Mouse (Mus musculus) MEL (cell line): ENCODE measurements at regions not wholly inside any gene's neighbourhood (a gene's known extent, or its start where the extent isn't known, plus 50 kb on each side); places are given as distances from the start of the nearest gene placed in this dataset.

Source experiments
- DNase-seq: peaks from one replicate; pipeline ENCODE4 v3.0.0; 2011; ENCODE audit warnings: low read depth, low spot score
- H3K27ac ChIP-seq: 2 replicates; pipeline ENCODE4 v1.5.1; 2012; ENCODE audit warnings: low read depth, mild to moderate bottlenecking, control low read depth, low read length, moderate library complexity; ENCODE audit not compliant: control insufficient read depth
- H3K27me3 ChIP-seq, 2 experiments: fragments of 150-350 bp in 1 of 2; sonication (generic) in 1 of 2; 2 replicates each; pipeline ENCODE4 v1.6.1; 2012; ENCODE audit warnings: low read length in 2 of 2, mild to moderate bottlenecking in 2 of 2, improper control_type of control experiment in 1 of 2, moderate library complexity in 1 of 2; ENCODE audit not compliant: insufficient read depth in 2 of 2, control insufficient read depth in 1 of 2
- H3K36me3 ChIP-seq, 2 experiments: 2 replicates each; pipeline ENCODE4 v1.6.1; 2012 to 2014; ENCODE audit warnings: low read length in 2 of 2, improper control_type of control experiment in 1 of 2, inconsistent platforms in 1 of 2, mild to moderate bottlenecking in 1 of 2; ENCODE audit not compliant: insufficient read depth in 2 of 2, control insufficient read depth in 1 of 2
- H3K4me1 ChIP-seq, 2 experiments: fragments of 150-350 bp in 1 of 2; sonication (generic) in 1 of 2; 2 replicates each; pipeline ENCODE4 v1.6.1; 2012; ENCODE audit warnings: low read length in 2 of 2, improper control_type of control experiment in 1 of 2, mild to moderate bottlenecking in 1 of 2; ENCODE audit not compliant: insufficient read depth in 2 of 2, control insufficient read depth in 1 of 2
- H3K4me3 ChIP-seq, 2 experiments: fragments of 150-350 bp in 1 of 2; sonication (generic) in 1 of 2; 2 replicates each; pipeline ENCODE4 v1.5.1; 2012; ENCODE audit warnings: low read depth in 2 of 2, low read length in 2 of 2, mild to moderate bottlenecking in 2 of 2, moderate library complexity in 2 of 2, control low read depth in 1 of 2, improper control_type of control experiment in 1 of 2; ENCODE audit not compliant: control insufficient read depth in 1 of 2, insufficient read depth in 1 of 2
- H3K79me2 ChIP-seq: 2 replicates; pipeline ENCODE4 v1.6.1; 2012; ENCODE audit warnings: mild to moderate bottlenecking, low read length, moderate library complexity; ENCODE audit not compliant: control insufficient read depth, poor library complexity, insufficient read depth
- H3K9ac ChIP-seq: 2 replicates; pipeline ENCODE4 v1.6.1; 2012; ENCODE audit warnings: low read depth, mild to moderate bottlenecking, control low read depth, low read length, moderate library complexity; ENCODE audit not compliant: control insufficient read depth, poor library complexity, severe bottlenecking
- H3K9me3 ChIP-seq: fragments of 150-350 bp; sonication (generic); replicated peaks from 2 replicates; pipeline ENCODE4 v1.6.1; 2012; ENCODE audit warnings: mild to moderate bottlenecking, low read length, improper control_type of control experiment, moderate library complexity; ENCODE audit not compliant: insufficient read depth
- BHLHE40 ChIP-seq: IDR thresholded peaks from 2 replicates; pipeline ENCODE4 v1.6.1; 2012; ENCODE audit warnings: low read depth, mild to moderate bottlenecking, inconsistent platforms, low read length, improper control_type of control experiment, borderline replicate concordance
- CHD2 ChIP-seq: IDR thresholded peaks from 2 replicates; pipeline ENCODE4 v1.6.1; 2011; ENCODE audit warnings: low read length, improper control_type of control experiment
- EP300 ChIP-seq, 2 experiments: IDR thresholded peaks; 2 replicates each; pipeline ENCODE4 v1.6.1; 2011; ENCODE audit warnings: improper control_type of control experiment in 2 of 2, low read length in 2 of 2, low read depth in 1 of 2, mild to moderate bottlenecking in 1 of 2
- ETS1 ChIP-seq: IDR thresholded peaks from 2 replicates; pipeline ENCODE4 v1.6.1; 2012; ENCODE audit warnings: low read depth, mild to moderate bottlenecking, inconsistent platforms, low read length, improper control_type of control experiment, moderate library complexity
- GABPA ChIP-seq: IDR thresholded peaks from 2 replicates; pipeline ENCODE4 v1.6.1; 2012; ENCODE audit warnings: low read depth, mild to moderate bottlenecking, inconsistent platforms, low read length, improper control_type of control experiment, moderate library complexity
- HCFC1 ChIP-seq: IDR thresholded peaks from 2 replicates; pipeline ENCODE4 v1.6.1; 2012; ENCODE audit warnings: low read depth, mild to moderate bottlenecking, inconsistent platforms, low read length, improper control_type of control experiment, moderate library complexity
- JUND ChIP-seq: IDR thresholded peaks from 2 replicates; pipeline ENCODE4 v1.6.1; 2011; ENCODE audit warnings: low read depth, mild to moderate bottlenecking, improper control_type of control experiment, low read length
- KAT2A ChIP-seq: conservative IDR thresholded peaks from 2 replicates; pipeline ENCODE4 v1.6.1; 2012; ENCODE audit warnings: low read depth, low read length, improper control_type of control experiment, inconsistent platforms
- MAFK ChIP-seq: IDR thresholded peaks from 2 replicates; pipeline ENCODE4 v1.6.1; 2011; ENCODE audit warnings: low read depth, mild to moderate bottlenecking, low read length, improper control_type of control experiment, borderline replicate concordance
- MAZ ChIP-seq: IDR thresholded peaks from 2 replicates; pipeline ENCODE4 v1.6.1; 2012; ENCODE audit warnings: low read depth, mild to moderate bottlenecking, inconsistent platforms, low read length, improper control_type of control experiment
- MEF2A ChIP-seq: IDR thresholded peaks from 2 replicates; pipeline ENCODE4 v1.6.1; 2014; ENCODE audit warnings: low read depth, mild to moderate bottlenecking, inconsistent platforms, low read length, improper control_type of control experiment; ENCODE audit not compliant: poor library complexity, insufficient replicate concordance, severe bottlenecking; ENCODE audit errors: extremely low read depth
- MXI1 ChIP-seq: IDR thresholded peaks from 2 replicates; pipeline ENCODE4 v1.6.1; 2011; ENCODE audit warnings: mild to moderate bottlenecking, low read depth, low read length, improper control_type of control experiment
- POLR2A ChIP-seq, 2 experiments: IDR thresholded peaks; 2 replicates each; pipeline ENCODE4 v1.6.1; 2011 to 2012; ENCODE audit warnings: low read length in 2 of 2, mild to moderate bottlenecking in 2 of 2, control low read depth in 1 of 2, improper control_type of control experiment in 1 of 2, low read depth in 1 of 2, moderate library complexity in 1 of 2; ENCODE audit not compliant: control insufficient read depth in 1 of 2, insufficient read depth in 1 of 2, poor library complexity in 1 of 2
- RAD21 ChIP-seq: IDR thresholded peaks from 2 replicates; pipeline ENCODE4 v1.6.1; 2011; ENCODE audit warnings: mild to moderate bottlenecking, low read depth, low read length, improper control_type of control experiment
- SIN3A ChIP-seq: IDR thresholded peaks from 2 replicates; pipeline ENCODE4 v1.6.1; 2012; ENCODE audit warnings: low read length, improper control_type of control experiment, inconsistent platforms
- TAL1 ChIP-seq: IDR thresholded peaks from 2 replicates; pipeline ENCODE4 v1.6.1; 2012; ENCODE audit warnings: mild to moderate bottlenecking, inconsistent platforms, low read length, moderate library complexity, mixed read lengths
- TCF12 ChIP-seq: IDR thresholded peaks from 2 replicates; pipeline ENCODE4 v1.6.1; 2014; ENCODE audit warnings: low read depth, mild to moderate bottlenecking, inconsistent platforms, low read length, improper control_type of control experiment, moderate library complexity
- USF1 ChIP-seq: IDR thresholded peaks from 2 replicates; pipeline ENCODE4 v1.6.1; 2014; ENCODE audit warnings: low read depth, mild to moderate bottlenecking, inconsistent platforms, low read length, improper control_type of control experiment, moderate library complexity
- ZNF384 ChIP-seq: IDR thresholded peaks from 2 replicates; pipeline ENCODE4 v1.6.1; 2012; ENCODE audit warnings: low read depth, mild to moderate bottlenecking, inconsistent platforms, low read length, improper control_type of control experiment

- H3K27ac ChIP-seq, result no peak overlapping the region
- H3K9me3 ChIP-seq, result no peaks in the 10 kb centered on the region
- no peak overlapping the region for H3K4me3 ChIP-seq
- no peaks in the 10 kb centered on the region for H3K4me1 ChIP-seq
- no peak for TF ChIP-seq MAZ
- TF ChIP-seq ZNF384, result no peak
- TF ChIP-seq EP300 (IDR thresholded peaks at IDR 0.05; ENCODE audit: low read depth in 1 of 2, low read length in 2 of 2), result no peak
- no peak for TF ChIP-seq CHD2
- no peak for TF ChIP-seq JUND
- TF ChIP-seq POLR2A (IDR thresholded peaks at IDR 0.05; ENCODE audit: control insufficient read depth in 1 of 2, insufficient read depth in 1 of 2, low read depth in 1 of 2, low read length in 2 of 2, poor library complexity in 1 of 2), result no peak
- TF ChIP-seq BHLHE40, result no peak
- TF ChIP-seq MEF2A, result no peak
- TF ChIP-seq GABPA, result no peak
- TF ChIP-seq ETS1, result no peak
- no peak for TF ChIP-seq RAD21
- TF ChIP-seq USF1, result no peak
- TF ChIP-seq SIN3A, result no peak
- no peak for TF ChIP-seq TAL1
- no peaks in the 10 kb centered on the region for H3K27me3 ChIP-seq
- H3K79me2 ChIP-seq, result no peaks in the 10 kb centered on the region
- DNase-seq, result no peak
- no peaks in the 10 kb centered on the region for H3K36me3 ChIP-seq
- no peak overlapping the region for H3K9ac ChIP-seq
Observed at GRCm38 (mm10) chr2:56196449-56196848, 760.7 kb downstream of the Kcnj3 start.

GRCm38 (mm10) chr2:56227476-56227875 is 791.7 kb downstream of the Kcnj3 start:
- Histone ChIP-seq H3K9me3 (no peaks in the 10 kb centered on the region), H3K79me2 (no peaks in the 10 kb centered on the region), H3K27ac (no peak overlapping the region), H3K36me3 (no peaks in the 10 kb centered on the region), H3K4me1 (no peaks in the 10 kb centered on the region), H3K4me3 (no peak overlapping the region), H3K27me3 (no peaks in the 10 kb centered on the region), H3K9ac (no peak overlapping the region)
- no peak for DNase-seq
- TF ChIP-seq MAFK (no peak), USF1 (no peak), HCFC1 (no peak), KAT2A (no peak), ETS1 (no peak), MXI1 (no peak), TCF12 (no peak)
